Mouse (Mus musculus) embryonic facial prominence, embryonic 11.5 days (tissue): ENCODE measurements around the gene Bcl11b. TPM values are rescaled to one million over a fixed set of nuclear protein-coding genes. Genes with fewer than 3 reads are reported as not detected.
A peak's percentile ranks its signal among the peaks of the same experiment; 100 is the strongest.

Source experiments
- ATAC-seq: fragments of 200-750 bp; cut with Nextera tagmentation; replicated peaks from 2 replicates; pipeline ENCODE4 v1.8.0; 2017; ENCODE audit warnings: low read depth; ENCODE audit not compliant: insufficient number of reproducible peaks, low FRiP score, low TSS enrichment
- DNase-seq: peaks from one replicate; pipeline ENCODE4 v3.0.0-alpha.2; 2015; ENCODE audit warnings: low spot score
- H3K27ac ChIP-seq: fragments of 300-500 bp; sonication (generic); replicated peaks from 2 replicates; pipeline ENCODE4 v1.5.1; 2014; ENCODE audit warnings: mild to moderate bottlenecking, low read depth, low read length, control low read depth
- H3K27me3 ChIP-seq: fragments of 300-500 bp; sonication (generic); 2 replicates; pipeline ENCODE4 v1.6.1; 2014; ENCODE audit warnings: mild to moderate bottlenecking, low read length, moderate library complexity, mixed read lengths; ENCODE audit not compliant: control insufficient read depth, insufficient read depth
- H3K36me3 ChIP-seq: fragments of 300-500 bp; sonication (generic); replicated peaks from 2 replicates; pipeline ENCODE4 v1.6.1; 2014; ENCODE audit warnings: low read depth, mild to moderate bottlenecking, low read length, moderate library complexity, mixed read lengths; ENCODE audit not compliant: control insufficient read depth, insufficient read depth
- H3K4me1 ChIP-seq: fragments of 300-500 bp; sonication (generic); 2 replicates; pipeline ENCODE4 v1.6.1; 2014; ENCODE audit warnings: low read length, mixed read lengths; ENCODE audit not compliant: control insufficient read depth, insufficient read depth
- H3K4me2 ChIP-seq: fragments of 300-500 bp; sonication (generic); 2 replicates; pipeline ENCODE4 v1.6.1; 2014; ENCODE audit warnings: low read depth, mild to moderate bottlenecking, control low read depth, low read length, moderate library complexity
- H3K4me3 ChIP-seq: fragments of 300-500 bp; sonication (generic); 2 replicates; pipeline ENCODE4 v1.5.1; 2014; ENCODE audit warnings: low read depth, low read length, control low read depth
- H3K9ac ChIP-seq: fragments of 300-500 bp; sonication (generic); replicated peaks from 2 replicates; pipeline ENCODE4 v1.6.1; 2014; ENCODE audit warnings: mild to moderate bottlenecking, control low read depth, low read length
- H3K9me3 ChIP-seq: fragments of 300-500 bp; sonication (generic); replicated peaks from 2 replicates; pipeline ENCODE4 v1.6.1; 2016; ENCODE audit warnings: mild to moderate bottlenecking, low read length, inconsistent platforms, mixed read lengths; ENCODE audit not compliant: control insufficient read depth
- WGBS: fragments of 180-500 bp; shearing (Covaris S2); extraction: QIAGEN DNeasy Blood & Tissue Kit; methylation state at CpG from one replicate; pipeline ENCODE4 v1.1.7; 2014; 5-methylcytosine and 5-hydroxymethylcytosine counted together
- polyA plus RNA-seq: library from polyadenylated mRNA; unstranded; fragments of >200 nt; fragmentation: Nextera tagmentation; extraction: Ambion mirVana; gene quantifications from 2 replicates; pipeline ENCODE4 v1.2.1, GENCODE M21; 2014

Gene Bcl11b
- polyA plus RNA-seq: 14.8 and 15.5 TPM in 2 replicates

GRCm38 (mm10) chr12:108003483-108003882 is at the start of gene Bcl11b:
Bcl11b (minus strand) TSS chr12:108003602.
- DNase-seq (peak; percentile 64), ATAC-seq (no peak)
- Histone ChIP-seq H3K4me1 (peaks cover 5% of the 10 kb centered on the region; the same call in 1 of the 2 replicates), H3K4me2 (peak within 1 kb of the TSS; percentile 75), H3K9ac (peak within 1 kb of the TSS; percentile 99), H3K9me3 (no peaks in the 10 kb centered on the region), H3K27ac (peak within 1 kb of the TSS; percentile 96), H3K4me3 (peak within 1 kb of the TSS; percentile 94), H3K36me3 (no peaks in the 10 kb centered on the region), H3K27me3 (no peaks in the 10 kb centered on the region)
- under 1% methylated on average over 13 of the region's 19 CpGs for WGBS

- Histone ChIP-seq H3K4me3 (no peak overlapping the region), H3K4me2 (no peak overlapping the region), H3K4me1 (no peaks in the 10 kb centered on the region), H3K36me3 (no peaks in the 10 kb centered on the region), H3K27me3 (no peaks in the 10 kb centered on the region), H3K9me3 (no peaks in the 10 kb centered on the region), H3K27ac (no peak overlapping the region), H3K9ac (no peak overlapping the region)
- no peak for ATAC-seq
- DNase-seq: peak; percentile 64
- WGBS: 46% methylated on average over 7 of the region's 7 CpGs
These were observed 47.6 kb upstream of the Bcl11b start for GRCm38 (mm10) chr12:108050996-108051395.

GRCm38 (mm10) chr12:108049625-108050024 is 46.2 kb upstream of the Bcl11b start:
- H3K36me3 ChIP-seq: no peaks in the 10 kb centered on the region
- H3K4me1 ChIP-seq: no peaks in the 10 kb centered on the region
- H3K27ac ChIP-seq: no peak overlapping the region
- H3K27me3 ChIP-seq: no peaks in the 10 kb centered on the region
- 78% methylated on average over 13 of the region's 13 CpGs for WGBS
- H3K9me3 ChIP-seq: no peaks in the 10 kb centered on the region
- no peak for DNase-seq
- H3K4me2 ChIP-seq: no peak overlapping the region
- no peak overlapping the region for H3K4me3 ChIP-seq
- ATAC-seq: no peak
- no peak overlapping the region for H3K9ac ChIP-seq

- no peak overlapping the region for H3K27ac ChIP-seq
- 57% methylated on average over 3 of the region's 3 CpGs for WGBS
- no peak overlapping the region for H3K4me3 ChIP-seq
- DNase-seq (no peak), ATAC-seq (no peak)
- H3K9ac ChIP-seq: no peak overlapping the region
- no peaks in the 10 kb centered on the region for H3K27me3 ChIP-seq
- H3K4me1 ChIP-seq: no peaks in the 10 kb centered on the region
- no peak overlapping the region for H3K4me2 ChIP-seq
- no peaks in the 10 kb centered on the region for H3K36me3 ChIP-seq
- H3K9me3 ChIP-seq: no peaks in the 10 kb centered on the region
These were observed 38.8 kb upstream of the Bcl11b start for GRCm38 (mm10) chr12:108042239-108042571.

GRCm38 (mm10) chr12:108041571-108042238 is 38.3 kb upstream of the Bcl11b start:
- Histone ChIP-seq H3K9ac (no peak overlapping the region), H3K4me2 (no peak overlapping the region), H3K36me3 (no peaks in the 10 kb centered on the region), H3K9me3 (no peaks in the 10 kb centered on the region), H3K27me3 (no peaks in the 10 kb centered on the region), H3K27ac (no peak overlapping the region), H3K4me3 (no peak overlapping the region), H3K4me1 (no peaks in the 10 kb centered on the region)
- DNase-seq (peak; percentile 93), ATAC-seq (no peak)
- 41% methylated on average over 12 of the region's 12 CpGs for WGBS

- no peak for DNase-seq
- Histone ChIP-seq H3K4me3 (no peak overlapping the region), H3K4me2 (no peak overlapping the region), H3K4me1 (no peaks in the 10 kb centered on the region), H3K9me3 (no peaks in the 10 kb centered on the region), H3K9ac (no peak overlapping the region), H3K27me3 (no peaks in the 10 kb centered on the region), H3K27ac (no peak overlapping the region), H3K36me3 (no peaks in the 10 kb centered on the region)
- 78% methylated on average over 6 of the region's 6 CpGs for WGBS
- no peak for ATAC-seq
These were observed 34.0 kb upstream of the Bcl11b start for GRCm38 (mm10) chr12:108037446-108037845.

- DNase-seq (no peak), ATAC-seq (no peak)
- WGBS: 68% methylated on average over 13 of the region's 13 CpGs
- H3K36me3 ChIP-seq: no peaks in the 10 kb centered on the region
- no peak overlapping the region for H3K27ac ChIP-seq
- no peak overlapping the region for H3K4me3 ChIP-seq
- no peak overlapping the region for H3K9ac ChIP-seq
- H3K4me2 ChIP-seq: no peak overlapping the region
- no peaks in the 10 kb centered on the region for H3K9me3 ChIP-seq
- H3K4me1 ChIP-seq: no peaks in the 10 kb centered on the region
- no peaks in the 10 kb centered on the region for H3K27me3 ChIP-seq
These were observed 32.1 kb upstream of the Bcl11b start for GRCm38 (mm10) chr12:108035412-108036078.

GRCm38 (mm10) chr12:108022835-108023615 is 19.6 kb upstream of the Bcl11b start:
- H3K27me3 ChIP-seq: no peaks in the 10 kb centered on the region
- H3K27ac ChIP-seq: no peak overlapping the region
- WGBS: 79% methylated on average over 15 of the region's 15 CpGs
- no peak for ATAC-seq
- no peak overlapping the region for H3K4me2 ChIP-seq
- H3K9me3 ChIP-seq: no peaks in the 10 kb centered on the region
- no peak overlapping the region for H3K4me3 ChIP-seq
- H3K4me1 ChIP-seq: no peaks in the 10 kb centered on the region
- DNase-seq: no peak
- no peak overlapping the region for H3K9ac ChIP-seq
- H3K36me3 ChIP-seq: no peaks in the 10 kb centered on the region
